Mouse (Mus musculus) intestine, embryonic 16.5 days (tissue): Measurements from ENCODE around the gene Ece1. TPM values are rescaled to one million over a fixed set of nuclear protein-coding genes. Genes with fewer than 3 reads are reported as not detected.

Source experiments
- ATAC-seq: fragments of 200-750 bp; cut with Nextera tagmentation; 2 replicates; pipeline ENCODE4 v1.8.0; 2017; ENCODE audit warnings: moderate TSS enrichment, moderate library complexity
- H3K27ac ChIP-seq: fragments of 300-500 bp; sonication (generic); 2 replicates; pipeline ENCODE4 v1.5.1; 2014; ENCODE audit warnings: mild to moderate bottlenecking, low read length
- H3K27me3 ChIP-seq: fragments of 300-500 bp; sonication (generic); replicated peaks from 2 replicates; pipeline ENCODE4 v1.6.1; 2014; ENCODE audit warnings: low read length, control low read depth, mixed read lengths; ENCODE audit not compliant: control insufficient read depth, insufficient read depth
- H3K36me3 ChIP-seq: fragments of 300-500 bp; sonication (generic); 2 replicates; pipeline ENCODE4 v1.6.1; 2014; ENCODE audit warnings: low read length, control low read depth; ENCODE audit not compliant: control insufficient read depth, insufficient read depth
- H3K4me1 ChIP-seq: fragments of 300-500 bp; sonication (generic); 2 replicates; pipeline ENCODE4 v1.6.1; 2014; ENCODE audit warnings: low read length, control low read depth, mixed read lengths; ENCODE audit not compliant: control insufficient read depth, insufficient read depth
- H3K4me2 ChIP-seq: fragments of 300-500 bp; sonication (generic); 2 replicates; pipeline ENCODE4 v1.6.1; 2014; ENCODE audit warnings: low read depth, low read length, control low read depth
- H3K4me3 ChIP-seq: fragments of 300-500 bp; sonication (generic); 2 replicates; pipeline ENCODE4 v1.5.1; 2014; ENCODE audit warnings: mild to moderate bottlenecking, low read length
- H3K9ac ChIP-seq: fragments of 300-500 bp; sonication (generic); 2 replicates; pipeline ENCODE4 v1.6.1; 2014; ENCODE audit warnings: low read depth, low read length
- H3K9me3 ChIP-seq: fragments of 300-500 bp; sonication (generic); 2 replicates; pipeline ENCODE4 v1.6.1; 2016; ENCODE audit warnings: low read length, control low read depth; ENCODE audit not compliant: control insufficient read depth
- WGBS: fragments of 180-500 bp; shearing (Covaris S2); extraction: QIAGEN DNeasy Blood & Tissue Kit; methylation state at CpG from one replicate; pipeline ENCODE4 v1.1.7; 2014; 5-methylcytosine and 5-hydroxymethylcytosine counted together
- polyA plus RNA-seq: library from polyadenylated mRNA; unstranded; fragments of >200 nt; fragmentation: Nextera tagmentation; extraction: Ambion mirVana; gene quantifications from 2 replicates; pipeline ENCODE4 v1.2.1, GENCODE M21; 2015

Ece1 gene
- polyA plus RNA-seq, 1 experiment from 2014 or later = 56.0 TPM

DNA sequence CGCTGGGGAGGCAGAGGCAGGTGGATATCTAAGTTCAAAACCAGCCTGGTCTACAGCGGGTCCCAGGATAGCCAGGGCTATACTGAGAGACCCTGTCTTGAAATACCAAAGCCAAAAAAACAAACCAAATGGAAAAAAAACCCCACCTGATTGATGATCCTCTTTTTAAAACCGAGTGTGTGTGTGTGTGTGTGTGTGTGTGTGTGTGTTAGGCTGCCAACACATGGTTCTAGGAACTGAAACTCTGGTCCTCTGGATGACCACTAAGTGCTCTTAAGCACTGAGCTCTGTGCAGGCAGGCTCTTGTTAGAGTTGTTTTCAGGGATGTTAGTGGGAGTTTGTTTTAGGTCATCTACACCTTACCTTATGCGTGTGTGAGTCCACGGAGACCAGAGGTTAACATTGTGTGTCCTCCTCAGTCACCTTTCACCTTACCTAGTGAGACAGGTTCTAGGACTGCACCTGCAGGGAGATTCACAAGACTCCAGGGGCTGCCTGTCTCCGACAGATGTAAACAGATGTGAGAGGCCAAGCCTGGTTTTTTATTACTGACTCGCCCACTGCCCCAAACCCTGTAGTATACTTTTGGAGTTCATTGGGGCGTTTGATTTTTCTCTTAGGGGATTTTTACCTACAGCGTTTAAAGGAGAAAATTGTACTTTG lies 145.0 kb downstream of the Ece1 start:
- peaks cover 8% of the 10 kb centered on the region for H3K4me1 ChIP-seq
- no peak overlapping the region for H3K4me2 ChIP-seq
- no peak overlapping the region for H3K9ac ChIP-seq
- H3K4me3 ChIP-seq = no peak overlapping the region
- 71% methylated on average over 9 of the region's 9 CpGs for WGBS
- H3K27ac ChIP-seq = no peak overlapping the region
- no peaks in the 10 kb centered on the region for H3K27me3 ChIP-seq
- H3K9me3 ChIP-seq = no peaks in the 10 kb centered on the region
- ATAC-seq = no peak
- H3K36me3 ChIP-seq = no peaks in the 10 kb centered on the region

DNA sequence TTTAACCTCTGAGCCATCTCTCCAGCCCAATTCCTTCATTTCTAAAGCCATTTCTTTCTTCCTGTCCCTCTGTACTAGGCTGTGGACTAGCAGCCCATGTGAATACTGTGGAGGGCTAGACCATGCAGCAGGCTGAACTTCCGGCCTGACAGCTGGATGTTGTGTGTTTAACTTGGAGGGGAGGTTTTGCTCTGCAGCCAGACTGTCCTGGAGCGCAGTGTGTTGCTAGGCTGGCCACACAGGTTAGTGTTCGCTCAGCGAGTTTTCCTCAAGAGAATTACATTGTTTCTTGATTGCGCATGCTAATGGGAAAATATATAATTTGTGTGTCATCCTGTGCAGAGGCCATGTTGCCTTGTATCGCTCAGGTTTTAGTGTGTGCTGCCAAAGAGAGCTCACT lies 146.6 kb downstream of the Ece1 start:
- no peaks in the 10 kb centered on the region for H3K36me3 ChIP-seq
- no peaks in the 10 kb centered on the region for H3K9me3 ChIP-seq
- ATAC-seq = 0 out of 2 replicates have a peak, but pooled peaks have one; percentile 48
- H3K9ac ChIP-seq = no peak overlapping the region
- peaks cover 4% of the 10 kb centered on the region for H3K4me1 ChIP-seq
- no peak overlapping the region for H3K4me2 ChIP-seq
- H3K27me3 ChIP-seq = no peaks in the 10 kb centered on the region
- H3K4me3 ChIP-seq = no peak overlapping the region
- no peak overlapping the region for H3K27ac ChIP-seq
- WGBS = 86% methylated on average over 6 of the region's 6 CpGs

DNA sequence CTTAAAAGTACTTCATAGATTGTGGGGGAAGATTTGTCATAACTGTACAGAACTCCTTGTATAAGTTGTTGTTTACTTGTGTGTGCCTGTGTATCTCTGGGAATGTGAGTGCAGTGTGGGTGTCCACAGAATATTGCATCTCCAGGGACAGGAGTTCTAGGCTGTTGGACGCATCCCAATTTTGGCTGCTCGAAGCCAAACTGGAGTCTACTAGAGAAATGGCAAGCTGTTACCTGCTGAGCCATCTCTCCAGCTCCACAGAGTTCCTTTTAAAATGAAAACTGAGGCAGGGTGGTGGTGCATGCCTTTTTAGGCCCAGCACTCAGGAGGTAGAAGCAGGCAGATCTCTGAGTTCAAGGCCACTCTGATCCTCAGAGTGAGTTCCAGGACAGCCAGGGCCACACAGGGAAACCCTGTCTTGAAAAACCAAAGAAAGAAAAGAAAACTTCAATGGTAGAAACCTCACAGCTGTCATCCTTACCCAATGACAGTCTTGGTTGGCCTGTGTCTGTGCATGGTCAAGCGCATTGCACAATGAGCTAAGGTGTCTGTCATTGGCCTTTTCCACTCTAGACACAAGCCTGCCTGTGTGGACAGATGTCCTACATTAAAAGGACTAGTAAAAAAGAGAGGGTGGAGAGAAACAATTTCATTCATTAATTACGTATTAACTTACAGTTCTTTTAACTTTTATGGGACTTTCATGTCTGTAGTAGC lies 147.9 kb downstream of the Ece1 start:
- H3K9me3 ChIP-seq = no peaks in the 10 kb centered on the region
- no peak overlapping the region for H3K9ac ChIP-seq
- 93% methylated on average over 4 of the region's 4 CpGs for WGBS
- no peaks in the 10 kb centered on the region for H3K27me3 ChIP-seq
- no peak overlapping the region for H3K4me2 ChIP-seq
- H3K36me3 ChIP-seq = peaks cover 7% of the 10 kb centered on the region; the same call in 1 of the 2 replicates
- no peak for ATAC-seq
- H3K4me3 ChIP-seq = no peak overlapping the region
- no peaks in the 10 kb centered on the region for H3K4me1 ChIP-seq
- H3K27ac ChIP-seq = no peak overlapping the region

DNA sequence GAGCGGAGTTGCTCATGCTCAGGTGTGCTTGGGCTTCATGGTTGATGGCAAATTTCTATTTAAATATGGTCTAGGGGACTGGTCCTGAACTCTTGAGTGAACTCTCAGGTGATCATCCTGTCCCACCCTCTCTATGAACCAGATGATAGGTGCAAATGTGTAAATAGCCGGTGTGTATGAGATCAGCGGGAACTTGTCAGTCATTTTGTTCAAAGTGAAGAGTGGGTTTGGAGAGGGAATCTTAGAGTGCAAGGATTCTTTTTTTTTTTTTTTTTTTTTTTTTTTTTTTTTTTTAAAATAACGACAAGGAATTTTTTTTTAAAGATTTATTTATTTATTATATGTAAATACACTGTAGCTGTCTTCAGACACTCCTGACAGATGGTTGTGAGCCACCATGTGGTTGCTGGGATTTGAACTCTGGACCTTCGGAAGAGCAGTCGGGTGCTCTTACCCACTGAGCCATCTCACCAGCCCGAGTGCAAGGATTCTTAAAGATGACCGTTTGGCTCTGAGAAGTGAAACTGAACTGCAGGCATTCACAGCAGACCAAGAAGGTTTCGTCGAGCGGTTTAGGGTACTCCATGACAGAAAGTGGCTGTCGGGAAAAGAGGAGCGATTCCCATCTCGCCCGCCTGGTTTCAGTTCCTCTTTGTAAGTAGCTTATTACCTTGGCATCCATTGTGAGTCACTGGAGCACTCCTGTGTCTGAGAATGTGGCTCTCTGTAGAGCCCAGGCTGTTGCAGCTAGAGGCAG lies 151.9 kb downstream of the Ece1 start:
- Histone ChIP-seq H3K36me3 (peaks cover 15% of the 10 kb centered on the region; the same call in 1 of the 2 replicates), H3K27ac (no peak overlapping the region), H3K9me3 (no peaks in the 10 kb centered on the region), H3K4me1 (peaks cover 15% of the 10 kb centered on the region), H3K9ac (no peak overlapping the region), H3K4me3 (no peak overlapping the region), H3K4me2 (no peak overlapping the region), H3K27me3 (no peaks in the 10 kb centered on the region)
- no peak for ATAC-seq
- 89% methylated on average over 15 of the region's 15 CpGs for WGBS

Other genes starting within 250 kb of the Ece1 start
- 26.9 and 30.9 TPM in 2 replicates for gene Rap1gap, start 197.5 kb upstream of the Ece1 start, polyA plus RNA-seq
- gene Alpl, start 65.9 kb upstream of the Ece1 start, polyA plus RNA-seq = 4.3 and 4.7 TPM in 2 replicates
- 16.4 and 18.0 TPM in 2 replicates for gene Eif4g3, start 130.8 kb downstream of the Ece1 start, polyA plus RNA-seq